Mouse (Mus musculus) brain, embryonic 14.5 days (tissue): ENCODE measurements at regions not wholly inside any gene's neighbourhood (a gene's known extent, or its start where the extent isn't known, plus 50 kb on each side); places are given as distances from the start of the nearest gene placed in this dataset.

Source experiments
- CTCF ChIP-seq: fragments of 200-500 bp; IDR thresholded peaks from 2 replicates; pipeline ENCODE4 v1.5.1; 2012; ENCODE audit warnings: inconsistent platforms, mild to moderate bottlenecking, moderate library complexity, borderline replicate concordance; ENCODE audit not compliant: insufficient read depth, insufficient read length; ENCODE audit errors: extremely low read depth
- POLR2A ChIP-seq: fragments of 200-500 bp; IDR thresholded peaks from 2 replicates; pipeline ENCODE4 v1.6.1; 2012; ENCODE audit warnings: mild to moderate bottlenecking, inconsistent platforms, borderline replicate concordance; ENCODE audit not compliant: poor library complexity, insufficient read depth, insufficient read length, severe bottlenecking; ENCODE audit errors: extremely low read depth

DNA sequence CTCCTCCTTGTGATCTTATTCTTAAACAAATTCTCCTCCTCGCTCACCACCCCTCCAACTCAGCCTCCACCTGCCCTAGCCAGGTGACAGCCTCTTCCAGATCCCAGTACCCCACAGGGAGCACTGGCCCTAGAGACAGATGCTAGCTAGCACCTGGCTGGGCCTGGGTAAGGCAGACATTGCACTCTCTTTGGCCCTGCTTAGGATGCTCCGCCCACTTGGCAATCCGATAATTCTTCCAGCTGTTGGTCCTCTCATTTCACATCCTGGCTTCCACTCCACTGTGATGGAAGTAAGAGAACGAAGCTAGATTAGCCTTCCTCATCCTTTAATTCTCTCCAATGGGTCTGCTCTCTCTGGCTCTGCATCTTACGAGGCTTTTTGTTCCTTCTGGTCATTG is 483.4 kb downstream of the Zfp536 start:
- TF ChIP-seq CTCF = no peak
- TF ChIP-seq POLR2A = no peak
